Mouse (Mus musculus): ENCODE data around the gene Trmt61a.

DNA sequence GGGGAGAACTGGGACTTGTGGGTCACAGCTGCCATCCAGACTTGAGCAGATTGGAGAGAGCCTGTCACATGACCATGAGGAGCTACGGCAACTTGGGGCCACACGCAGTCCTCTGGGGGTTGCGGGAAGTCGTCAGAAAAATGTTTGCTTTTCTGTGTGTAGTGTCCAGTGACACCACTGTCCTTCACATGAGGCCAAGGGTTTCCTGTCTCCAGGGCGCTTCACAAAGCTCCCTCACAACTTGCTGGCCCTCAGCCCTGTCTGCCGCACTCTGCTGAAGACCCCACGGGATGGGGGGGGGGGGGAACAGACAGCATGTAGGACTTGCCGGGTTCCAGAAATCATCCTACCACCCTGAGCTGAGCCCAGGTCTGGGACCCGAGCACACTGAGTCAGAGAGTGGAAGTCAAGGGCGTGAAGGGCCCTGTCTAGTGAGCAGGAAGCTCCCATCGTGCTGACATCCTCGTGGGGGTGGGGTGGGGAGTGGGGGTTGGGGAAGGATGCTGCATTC, 16.4 kb downstream of the Trmt61a start:
- TF ChIP-seq POLR2A (IDR thresholded peaks at IDR 0.05; ENCODE audit: low read depth, low read length) = no peak
- no peak for TF ChIP-seq CTCF (IDR thresholded peaks at IDR 0.05; ENCODE audit: extremely low read depth, insufficient read length, insufficient replicate concordance, low read depth, low read length)
